Mouse (Mus musculus): ENCODE results near the gene Cradd.

DNA sequence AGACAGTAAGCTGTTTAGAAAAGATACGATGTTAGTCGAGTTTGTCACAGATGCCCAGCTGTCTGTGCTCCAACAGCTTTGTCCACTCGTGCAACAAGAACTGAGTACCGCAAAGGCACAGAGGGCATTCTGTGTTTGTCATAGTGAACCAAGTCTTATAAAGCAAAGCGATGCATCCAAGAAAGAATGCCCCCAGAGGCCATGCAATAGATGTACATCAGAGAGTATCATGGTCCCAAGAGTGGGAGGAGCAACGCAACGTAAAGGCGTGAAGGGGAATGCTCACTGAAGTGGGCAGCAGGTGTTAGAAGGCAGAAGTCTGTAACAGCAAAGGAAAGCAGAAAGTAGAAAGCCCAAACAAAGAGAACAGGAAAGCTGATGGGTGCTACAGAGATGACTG lies 66.0 kb downstream of the Cradd start:
- TF ChIP-seq CTCF (IDR thresholded peaks at IDR 0.05; ENCODE audit: low read depth) = no peak
- no peak for TF ChIP-seq EP300 (IDR thresholded peaks at IDR 0.05; ENCODE audit: low read depth)
